ENCODE assay signal across 27 mouse cellular contexts in genomic region chr2:57178056-57178455, GRCm38 (mm10). TPM values are rescaled to one million over a fixed set of nuclear protein-coding genes. Genes with fewer than 3 reads are reported as not detected.
A peak's percentile ranks its signal among the peaks of the same experiment; 100 is the strongest.
DNase-seq lines count a peak whose midpoint lies in the region; ATAC-seq and TF ChIP-seq lines count a peak whose summit lies in the region.
"Had no signal": no experiment of that assay in that cellular context is flagged by ENCODE, and none has a peak within 500 bp of the region (broad histone marks: within the 10 kb centered on the region; RNA-seq: fewer than 3 reads in every experiment).

No protein-coding gene starts in this region.

- no peaks in the 10 kb centered on the region for H3K36me3 ChIP-seq in C2C12 (ENCODE audit: control insufficient read depth, insufficient read depth)
- no peaks in the 10 kb centered on the region for H3K36me3 ChIP-seq in hindbrain, embryonic 13.5 days
- no peaks in the 10 kb centered on the region for H3K36me3 ChIP-seq in midbrain, embryonic 13.5 days
- H3K36me3 ChIP-seq: embryonic facial prominence, embryonic 13.5 days; heart, embryonic 12.5 days; hindbrain, embryonic 10.5 days; limb, embryonic 15.5 days; midbrain, embryonic 15.5 days had no signal

- no peak for ATAC-seq in hindbrain, embryonic 13.5 days (ENCODE audit: low FRiP score)
- ATAC-seq in midbrain, embryonic 13.5 days = no peak
- ATAC-seq: forebrain, embryonic 14.5 days; hindbrain, postnatal 0 days; intestine, embryonic 16.5 days; midbrain, embryonic 15.5 days had no signal

- 84% methylated on average over 6 of the region's 6 CpGs for WGBS in hindbrain, embryonic 13.5 days
- WGBS in midbrain, embryonic 13.5 days = 85% methylated on average over 6 of the region's 6 CpGs

- H3K27me3 ChIP-seq in C2C12 (ENCODE audit: control insufficient read depth, insufficient read depth, insufficient read length) = no peaks in the 10 kb centered on the region
- H3K27me3 ChIP-seq in hindbrain, embryonic 13.5 days = no peaks in the 10 kb centered on the region
- H3K27me3 ChIP-seq in midbrain, embryonic 13.5 days = no peaks in the 10 kb centered on the region
- H3K27me3 ChIP-seq: embryonic facial prominence, embryonic 13.5 days; heart, embryonic 12.5 days; limb, embryonic 15.5 days; midbrain, embryonic 15.5 days had no signal

- no peak overlapping the region for H3K4me3 ChIP-seq in C2C12 (ENCODE audit: insufficient read depth, poor library complexity, severe bottlenecking)
- H3K4me3 ChIP-seq in hindbrain, embryonic 13.5 days = no peak overlapping the region
- no peak overlapping the region for H3K4me3 ChIP-seq in midbrain, embryonic 13.5 days (replicated peaks)
- H3K4me3 ChIP-seq: embryonic facial prominence, embryonic 13.5 days; heart, embryonic 12.5 days; hindbrain, embryonic 10.5 days; limb, embryonic 15.5 days; midbrain, embryonic 15.5 days had no signal

- H3K79me3 ChIP-seq in C2C12 (ENCODE audit: low read depth) = no peaks in the 10 kb centered on the region

- no peaks in the 10 kb centered on the region for H3K79me2 ChIP-seq in C2C12 (ENCODE audit: control insufficient read depth, insufficient read depth)

- no peak overlapping the region for H3K9ac ChIP-seq in hindbrain, embryonic 13.5 days
- H3K9ac ChIP-seq in midbrain, embryonic 13.5 days (replicated peaks) = no peak overlapping the region
- H3K9ac ChIP-seq: embryonic facial prominence, embryonic 13.5 days; heart, embryonic 12.5 days; limb, embryonic 15.5 days; liver, embryonic 14.5 days; lung, embryonic 14.5 days; midbrain, embryonic 15.5 days had no signal

- peak; percentile 11 to 14 for DNase-seq in left cerebral cortex, postnatal 14 days (ENCODE audit: low spot score in 2 of 2)
- no peak for DNase-seq in left cerebral cortex, adult 11 months (ENCODE audit: low spot score)
- DNase-seq in brain, adult 2 months (ENCODE audit: low read depth, low spot score) = peak; percentile 70
- DNase-seq in right cerebral cortex, postnatal 36 days (ENCODE audit: low spot score in 2 of 2) = peak; percentile 16 to 26
- DNase-seq: adrenal gland, postnatal 36 days; cerebellum, adult 11 months; cerebellum, postnatal 25 days; embryo, embryonic 11 days; gastrocnemius, postnatal 25 days; heart, adult 18-20 months; heart, postnatal 10 days; kidney, adult 9 months; kidney, postnatal 25 days; lung, embryonic 14.5 days; thymus, postnatal 14 days had no signal

- no peak overlapping the region for H3K4me2 ChIP-seq in hindbrain, embryonic 13.5 days
- no peak overlapping the region for H3K4me2 ChIP-seq in midbrain, embryonic 13.5 days (replicated peaks)
- H3K4me2 ChIP-seq: embryonic facial prominence, embryonic 13.5 days; heart, embryonic 12.5 days; limb, embryonic 15.5 days; lung, embryonic 14.5 days; midbrain, embryonic 15.5 days had no signal

- intact Hi-C loops in left cerebral cortex, postnatal 14 days (cut with DNase I) = no loop called here

- no peak overlapping the region for H3K27ac ChIP-seq in hindbrain, embryonic 13.5 days
- no peak overlapping the region for H3K27ac ChIP-seq in midbrain, embryonic 13.5 days
- H3K27ac ChIP-seq: embryonic facial prominence, embryonic 13.5 days; hindbrain, embryonic 10.5 days; hindbrain, postnatal 0 days; limb, embryonic 15.5 days; liver, embryonic 14.5 days; midbrain, embryonic 15.5 days had no signal

- H3ac ChIP-seq in C2C12 (ENCODE audit: control insufficient read depth, insufficient read length, low read depth) = no peak overlapping the region

- TF ChIP-seq CTCF in C2C12 (IDR thresholded peaks at IDR 0.05; ENCODE audit: control insufficient read depth, insufficient read depth, insufficient read length) = no peak

- peaks cover 3% of the 10 kb centered on the region; the same call in 1 of the 2 replicates for H3K4me1 ChIP-seq in hindbrain, embryonic 13.5 days (replicated peaks)
- H3K4me1 ChIP-seq in midbrain, embryonic 13.5 days (replicated peaks) = no peaks in the 10 kb centered on the region
- H3K4me1 ChIP-seq: heart, embryonic 12.5 days had no signal

- H3K9me3 ChIP-seq in hindbrain, embryonic 13.5 days = no peaks in the 10 kb centered on the region
- no peaks in the 10 kb centered on the region for H3K9me3 ChIP-seq in midbrain, embryonic 13.5 days
- H3K9me3 ChIP-seq: embryonic facial prominence, embryonic 13.5 days; heart, embryonic 12.5 days; hindbrain, embryonic 10.5 days; limb, embryonic 15.5 days; midbrain, embryonic 15.5 days had no signal

TF ChIP-seq in C2C12, 6 proteins besides CTCF, POLR2A, EP300 and RAD21:
- peak; percentile 8 for TF ChIP-seq MYOD1 (IDR thresholded peaks at IDR 0.05; ENCODE audit: control insufficient read depth, insufficient read length, low read depth)
- TF ChIP-seq MYOG (IDR thresholded peaks at IDR 0.05; ENCODE audit: control insufficient read depth, extremely low read depth, insufficient read length) = no peak
- TF ChIP-seq USF1 (IDR thresholded peaks at IDR 0.05; ENCODE audit: low read depth) = no peak
- no peak for TF ChIP-seq CEBPB (IDR thresholded peaks at IDR 0.05; ENCODE audit: low read depth)
- no peak for TF ChIP-seq MAX (IDR thresholded peaks at IDR 0.05)

RNA-seq across cellular contexts. Expression of gene Nr4a2, which starts 54.3 kb away (rescaled TPM):
- total RNA-seq in left cerebral cortex, postnatal 14 days (2021) = 10 to 100 TPM; 44.6 to 62.5 TPM
- polyA plus RNA-seq in C2C12 (2012; fragmentation: generic; extraction: Trizol) = 8.0 TPM
- 25.7 and 28.6 TPM in 2 replicates for polyA plus RNA-seq in hindbrain, embryonic 13.5 days (2015; fragmentation: Nextera tagmentation; extraction: Ambion mirVana)
- 39.8 and 49.1 TPM in 2 replicates for polyA plus RNA-seq in midbrain, embryonic 13.5 days (2015; fragmentation: Nextera tagmentation; extraction: Ambion mirVana)

RNA-seq across cellular contexts. Expression of gene Gpd2, which starts 59.4 kb away (rescaled TPM):
- 100 to 1,000 TPM; 106 to 114 TPM for total RNA-seq in left cerebral cortex, postnatal 14 days (2021)
- 23.8 TPM for polyA plus RNA-seq in C2C12 (2012; fragmentation: generic; extraction: Trizol)
- polyA plus RNA-seq in hindbrain, embryonic 13.5 days (2015; fragmentation: Nextera tagmentation; extraction: Ambion mirVana) = 15.3 and 16.5 TPM in 2 replicates
- 11.6 and 12.0 TPM in 2 replicates for polyA plus RNA-seq in midbrain, embryonic 13.5 days (2015; fragmentation: Nextera tagmentation; extraction: Ambion mirVana)
